Mouse (Mus musculus): ENCODE results near the gene Prpf38b.

Gene Prpf38b

DNA sequence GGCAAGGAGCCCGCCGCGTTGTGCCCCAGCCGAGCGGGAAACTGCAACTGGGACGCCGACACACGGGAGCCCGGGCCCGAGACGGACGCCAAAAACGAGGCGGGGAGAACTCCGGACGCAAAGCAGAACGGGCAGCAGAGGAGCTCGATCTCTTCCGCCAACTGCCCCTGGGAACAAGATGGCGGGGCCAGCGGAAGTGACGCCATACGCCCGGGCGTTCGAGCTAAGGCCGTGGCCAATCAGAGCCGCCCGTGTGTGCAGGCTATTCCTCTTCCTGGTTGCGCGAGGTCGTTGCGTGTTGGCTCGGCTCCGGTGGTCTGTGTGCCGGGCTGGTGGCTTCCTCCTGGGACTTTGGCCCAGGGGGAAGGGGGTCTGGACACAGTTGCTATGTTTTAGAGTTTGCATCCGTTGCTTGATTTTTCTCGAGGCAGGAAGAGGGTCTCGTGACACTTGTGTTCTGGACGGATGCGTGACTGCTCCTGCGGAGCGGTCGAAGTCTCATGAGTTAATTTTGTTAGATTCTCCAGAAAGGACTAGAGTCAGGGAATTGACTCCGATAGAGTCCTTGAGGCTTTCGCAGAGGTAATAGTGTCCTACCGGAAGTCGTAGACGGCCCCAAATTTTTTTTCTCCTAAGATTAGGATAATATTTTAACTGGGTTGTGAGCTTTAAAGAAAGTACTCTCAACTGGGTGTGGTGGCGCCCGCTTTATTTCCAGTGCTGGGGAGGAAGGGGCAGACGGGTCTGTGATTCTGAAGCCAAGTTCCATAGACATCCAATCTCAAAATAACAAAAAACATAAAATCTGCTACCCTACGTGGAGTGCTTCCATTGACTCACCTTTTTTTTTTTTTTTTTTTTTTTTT lies at the start of gene Prpf38b:
Gene Prpf38b, minus strand, starts transcription at position 180 of the 866 bp plus-strand sequence.
- DNase-seq (ENCODE audit: low read depth, low spot score): peak; percentile 97

DNA sequence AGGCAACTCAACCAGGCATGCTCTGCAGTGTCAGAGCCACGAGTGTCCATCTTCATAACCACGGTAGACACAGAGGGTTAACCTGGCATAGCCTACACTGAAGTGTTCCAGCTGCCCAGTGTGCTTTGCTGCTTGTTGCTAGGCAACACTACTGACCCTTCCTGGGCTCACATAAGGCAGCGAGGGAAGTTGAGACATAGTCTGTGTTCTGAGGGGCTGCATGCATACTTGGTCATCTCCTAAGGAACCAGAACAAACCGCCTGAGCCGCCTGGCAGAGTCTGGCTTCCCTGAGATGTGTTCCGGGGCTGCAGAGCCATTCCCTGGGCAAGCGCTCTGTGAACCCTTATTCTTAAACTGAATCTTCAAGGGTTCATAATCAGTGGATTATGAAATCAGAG lies 49.7 kb upstream of the Prpf38b start:
- no peak for DNase-seq (ENCODE audit: low read depth, low spot score)

DNA sequence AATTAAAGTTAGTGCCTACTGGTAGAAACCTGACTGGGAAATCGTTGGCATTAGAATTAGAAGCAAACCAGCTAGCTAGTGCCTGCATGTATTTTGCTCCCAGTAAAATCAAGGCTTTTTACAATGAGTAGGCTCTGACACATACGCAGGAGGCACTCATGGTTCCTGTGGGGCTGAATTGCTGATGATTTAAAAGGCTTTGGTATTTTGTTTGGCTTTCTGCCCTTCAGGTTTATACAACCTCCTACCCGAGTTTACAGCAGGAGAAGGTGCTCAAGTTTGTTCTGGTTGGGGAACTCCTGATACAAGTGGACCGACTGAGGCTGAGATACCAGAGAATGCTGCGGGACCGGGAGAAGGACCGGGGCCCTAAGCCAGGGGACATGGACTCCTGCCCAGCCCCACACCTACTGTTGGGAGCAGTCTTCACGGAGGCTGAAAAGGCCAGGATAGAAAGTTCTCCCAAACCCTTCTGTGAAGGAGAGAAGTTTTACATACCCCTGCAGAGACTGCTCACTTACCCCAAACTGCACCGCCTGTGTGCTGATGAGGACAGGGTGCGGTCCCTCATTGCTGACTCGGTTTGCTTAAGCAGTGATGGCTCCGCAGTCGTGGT lies 48.3 kb upstream of the Prpf38b start:
- no peak for DNase-seq (ENCODE audit: low read depth, low spot score)

DNA sequence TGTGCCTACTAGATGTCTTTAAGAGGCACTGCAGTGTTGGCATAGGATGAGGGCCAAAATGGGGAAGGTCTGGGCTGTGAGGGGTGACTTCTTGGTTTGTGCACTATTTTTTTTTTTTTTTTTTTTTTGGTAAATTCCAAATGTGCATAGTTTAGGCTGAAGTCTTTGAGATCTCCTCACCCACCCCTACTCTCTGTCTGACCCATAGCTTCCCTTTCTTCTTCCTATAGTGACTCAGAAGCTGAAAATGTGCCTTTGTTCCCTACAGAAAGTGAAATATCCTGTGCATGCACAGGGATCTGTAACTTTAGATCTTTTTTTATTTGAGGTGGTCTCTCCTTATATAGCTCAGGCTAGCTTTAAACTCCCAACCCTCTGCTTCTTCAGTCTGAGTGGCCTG lies 46.4 kb upstream of the Prpf38b start:
- no peak for DNase-seq (ENCODE audit: low read depth, low spot score)

DNA sequence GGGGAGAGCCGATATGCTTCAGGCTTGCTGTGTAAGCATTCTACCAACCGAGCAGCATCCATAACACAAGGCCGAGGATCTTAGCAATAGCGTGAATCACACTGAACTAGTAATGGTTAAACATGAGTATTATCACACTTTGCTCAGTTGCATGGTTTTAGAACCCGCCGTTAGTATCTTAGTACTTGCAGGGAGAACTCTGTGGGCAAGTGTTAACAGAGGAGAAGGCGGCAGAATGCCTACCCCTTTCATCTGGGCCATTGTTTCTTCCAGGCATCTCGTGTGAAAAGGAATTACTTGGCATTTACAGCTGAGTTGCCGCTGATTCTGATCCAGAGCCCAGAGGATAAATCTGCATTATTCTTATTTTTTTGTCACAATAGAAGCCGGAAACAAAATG lies 29.5 kb upstream of the Prpf38b start:
- no peak for DNase-seq (ENCODE audit: low read depth, low spot score)

DNA sequence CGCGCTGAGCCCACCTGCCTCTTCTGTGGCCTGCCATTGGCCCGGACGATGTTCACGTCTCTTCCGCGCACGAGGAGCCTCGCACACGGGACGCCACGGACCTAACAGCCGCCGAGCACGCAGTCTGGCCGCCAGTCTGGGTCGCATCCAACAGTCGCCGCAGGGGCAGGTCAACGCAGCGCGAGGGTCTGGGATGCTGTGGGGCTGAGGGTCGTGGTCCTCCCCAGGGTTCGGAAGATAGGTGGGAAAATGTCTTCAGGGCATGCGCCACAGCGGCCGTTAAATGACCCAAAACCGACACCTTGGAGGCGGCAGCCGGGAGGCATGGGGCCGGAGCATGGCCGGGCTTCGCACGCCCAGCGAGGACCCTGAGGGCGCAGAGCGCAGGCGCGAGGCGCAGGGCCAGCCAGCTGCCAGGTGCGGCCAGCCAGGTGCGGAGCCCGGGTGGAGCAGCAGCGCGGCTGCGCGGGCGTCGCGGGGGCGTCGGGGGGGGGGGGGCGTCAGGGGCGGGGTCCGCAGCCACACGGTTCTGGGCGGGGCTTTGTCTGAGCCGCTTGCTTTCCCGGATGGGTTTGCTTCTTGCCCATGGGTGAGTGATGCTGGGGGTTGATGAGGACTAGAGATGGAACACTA lies 28.6 kb upstream of the Prpf38b start, which contains the start of gene Gm9857:
Gene Gm9857, minus strand, starts transcription at position 445 of the 633 bp plus-strand sequence.
- DNase-seq (ENCODE audit: low read depth, low spot score): peak; percentile 34

DNA sequence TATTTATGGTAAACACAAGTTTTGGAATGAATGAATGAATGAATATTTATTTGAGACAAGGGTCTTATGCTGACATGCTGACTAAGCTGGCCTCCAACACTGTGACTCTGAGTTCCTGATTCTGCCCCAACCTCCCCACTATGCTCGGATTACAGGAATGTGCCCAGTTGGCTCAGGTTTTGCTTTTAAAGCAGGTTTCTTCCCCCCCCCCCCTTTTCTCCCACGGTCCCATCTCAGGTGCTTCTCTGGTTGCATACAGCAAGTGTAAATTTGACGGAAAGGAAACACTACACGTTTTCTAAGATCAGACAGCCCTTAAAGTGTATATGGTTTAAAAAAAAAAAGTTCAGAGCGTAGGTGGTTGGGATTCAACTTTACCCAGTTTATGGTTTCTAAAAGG lies 28.0 kb upstream of the Prpf38b start, which contains the start of gene Henmt1:
Gene Henmt1, plus strand, starts transcription at position 301 of the 400 bp plus-strand sequence.
- no peak for DNase-seq (ENCODE audit: low read depth, low spot score)

DNA sequence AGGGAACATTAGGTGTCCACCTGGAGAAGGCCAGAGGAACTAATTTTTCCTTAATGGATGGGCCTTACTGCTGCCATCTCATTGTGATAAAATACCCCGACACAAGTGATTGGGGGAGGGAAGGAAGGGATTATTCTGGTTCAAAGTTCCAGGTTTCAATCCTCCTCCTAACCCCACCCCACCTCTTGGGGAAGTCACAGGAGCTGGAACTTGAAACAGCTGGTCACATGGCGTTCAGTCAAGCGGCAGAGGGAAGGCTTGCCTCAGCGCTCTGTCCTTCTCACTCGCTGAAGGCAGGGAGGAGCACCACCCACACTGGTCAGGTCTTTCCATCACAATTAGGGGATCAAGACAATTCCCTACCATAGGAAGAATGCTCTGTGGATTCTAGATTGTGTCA lies 27.2 kb upstream of the Prpf38b start:
- DNase-seq (ENCODE audit: low read depth, low spot score): no peak

DNA sequence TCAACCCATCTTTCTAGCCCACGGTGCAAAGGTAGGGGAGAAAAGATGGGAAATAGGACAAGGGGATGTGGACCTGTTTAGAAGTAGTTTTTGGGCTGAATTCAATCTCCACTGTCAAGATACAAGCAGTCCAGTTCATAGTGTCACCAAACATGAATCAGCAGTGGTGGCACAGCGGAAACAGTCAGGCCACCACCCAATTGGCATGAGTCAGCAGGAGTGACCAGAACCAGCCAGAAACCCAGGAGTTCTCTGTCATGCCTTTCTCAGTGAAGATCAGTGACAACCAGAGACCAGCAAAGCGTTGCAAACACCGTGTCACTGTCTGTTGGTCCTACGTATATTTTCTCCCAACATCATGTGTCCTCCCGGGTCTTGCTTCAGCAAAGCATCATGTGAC lies 22.0 kb upstream of the Prpf38b start:
- no peak for DNase-seq (ENCODE audit: low read depth, low spot score)

DNA sequence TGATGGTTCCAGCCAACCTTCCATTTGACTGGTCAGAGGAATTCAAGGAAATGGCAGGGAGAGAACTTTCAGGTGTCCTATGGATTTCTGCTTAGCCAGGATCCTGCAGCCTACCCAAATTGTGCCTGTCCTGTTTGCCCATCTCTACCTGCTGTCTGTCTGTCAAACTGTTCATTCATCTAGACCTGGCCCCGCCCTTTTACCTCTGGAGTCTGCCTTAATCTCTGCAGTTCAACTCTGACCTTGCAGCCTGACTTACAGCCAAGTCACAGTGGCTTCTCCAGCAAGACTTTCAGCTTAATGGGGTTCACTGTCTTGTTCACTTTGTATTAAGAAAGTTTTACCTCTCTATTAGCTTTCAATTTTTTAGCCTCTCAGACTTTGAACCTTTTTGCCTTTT lies 14.8 kb upstream of the Prpf38b start:
- DNase-seq (ENCODE audit: low read depth, low spot score): no peak

DNA sequence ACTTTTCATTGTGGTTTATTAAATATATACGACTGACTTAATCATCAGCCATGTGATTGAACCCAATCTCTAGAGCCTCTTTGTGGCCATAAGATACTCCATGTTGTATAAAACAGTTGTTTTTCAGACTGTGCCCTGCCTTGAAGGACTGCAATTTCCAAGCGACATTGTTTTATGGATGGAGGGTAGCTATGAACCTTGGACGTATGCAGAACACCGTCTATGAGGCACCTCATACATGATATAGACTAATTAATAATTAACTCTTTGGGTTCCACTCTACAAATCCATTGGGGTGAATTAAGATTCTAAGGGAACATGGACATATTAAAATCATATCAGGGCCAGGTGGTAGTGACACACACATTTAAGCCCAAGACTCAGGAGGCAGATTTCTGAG lies 14.2 kb upstream of the Prpf38b start:
- DNase-seq (ENCODE audit: low read depth, low spot score): no peak

DNA sequence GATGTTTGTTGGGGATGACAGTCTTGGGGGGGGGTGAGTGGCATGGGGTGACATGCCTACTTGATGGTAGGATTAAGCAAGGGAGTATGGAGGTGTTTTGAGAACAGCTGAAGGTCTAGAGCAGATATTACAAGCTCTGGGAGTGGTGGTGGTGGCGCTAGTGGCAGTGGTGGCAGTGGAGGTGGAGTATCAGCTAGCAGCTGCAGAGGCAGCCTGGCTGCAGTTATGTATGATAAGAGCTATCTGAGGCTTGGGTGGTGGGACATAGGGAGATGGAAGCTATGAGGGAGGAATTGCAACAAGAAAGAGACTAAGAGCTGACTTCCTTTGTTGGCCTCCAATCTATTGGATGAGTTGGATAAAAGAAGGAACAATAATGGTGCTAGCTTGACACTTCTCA lies 10.3 kb upstream of the Prpf38b start:
- no peak for DNase-seq (ENCODE audit: low read depth, low spot score)

DNA sequence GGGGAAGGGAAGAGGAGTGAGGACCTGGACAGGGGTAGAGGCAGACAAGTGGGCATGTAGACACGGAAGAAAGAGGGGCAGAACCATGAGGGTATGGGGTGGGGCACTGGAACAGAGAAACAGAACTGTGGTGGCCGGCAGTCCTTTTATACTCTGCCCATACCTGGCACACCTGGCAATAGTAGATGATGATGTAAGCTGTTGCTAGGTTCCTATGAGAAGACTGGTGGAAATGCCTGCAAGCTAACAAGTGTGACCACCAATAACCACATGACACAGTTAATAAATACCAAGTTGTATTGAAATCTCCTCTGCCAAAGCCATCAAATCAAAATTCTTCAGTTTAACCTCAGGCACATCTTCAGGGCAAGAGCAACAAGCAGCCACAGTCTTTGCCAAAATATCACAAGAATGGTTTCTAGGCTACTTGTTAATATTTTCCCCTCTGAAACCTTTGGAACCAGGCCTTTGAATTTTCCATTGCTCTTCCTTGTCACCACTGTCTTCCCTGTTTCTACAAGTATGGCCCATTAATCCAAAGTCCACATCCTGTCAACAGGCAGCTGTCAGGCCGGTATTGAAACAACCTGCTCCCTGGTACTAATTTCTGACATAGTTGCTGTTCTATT lies 9.0 kb upstream of the Prpf38b start:
- DNase-seq (ENCODE audit: low read depth, low spot score): no peak

DNA sequence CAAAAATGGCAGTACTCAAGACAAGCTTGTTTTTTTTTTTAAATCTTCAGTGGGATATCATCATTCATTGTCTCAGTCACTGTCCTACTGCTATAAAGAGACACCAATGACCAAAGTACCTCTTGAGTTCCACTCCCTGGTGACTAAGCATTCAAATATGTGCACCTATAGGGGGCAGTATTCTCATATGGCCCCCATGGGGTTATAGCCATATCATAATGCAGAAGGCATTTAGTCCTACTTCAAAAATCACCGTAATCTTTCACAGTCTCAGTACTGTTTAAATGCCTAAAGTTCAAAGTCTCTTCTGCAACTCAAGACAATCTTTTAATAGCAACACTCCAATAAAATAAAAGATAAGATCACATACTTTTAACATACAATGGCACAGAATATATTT lies 7.3 kb upstream of the Prpf38b start:
- DNase-seq (ENCODE audit: low read depth, low spot score): no peak

DNA sequence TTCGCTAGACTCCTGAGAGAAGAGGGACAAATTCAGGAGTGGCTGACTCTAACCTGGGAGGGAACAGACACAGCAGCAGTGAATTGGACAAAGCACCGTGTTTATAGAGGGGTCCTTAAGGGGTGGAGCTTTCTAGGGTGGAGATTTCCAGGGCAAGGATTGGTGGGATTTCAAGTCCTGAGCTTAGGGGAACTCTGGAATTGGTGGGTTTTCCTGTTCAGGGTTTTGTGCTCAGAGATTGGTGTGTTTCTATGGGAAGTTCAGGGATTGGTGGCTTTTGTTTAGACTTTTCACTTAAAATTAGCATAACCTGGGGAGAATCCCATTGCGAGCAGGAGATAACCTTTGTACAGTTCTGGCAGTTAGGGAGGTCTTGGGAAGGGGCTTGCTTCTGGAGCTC lies 6.5 kb upstream of the Prpf38b start:
- peak; percentile 57 for DNase-seq (ENCODE audit: low read depth, low spot score)

DNA sequence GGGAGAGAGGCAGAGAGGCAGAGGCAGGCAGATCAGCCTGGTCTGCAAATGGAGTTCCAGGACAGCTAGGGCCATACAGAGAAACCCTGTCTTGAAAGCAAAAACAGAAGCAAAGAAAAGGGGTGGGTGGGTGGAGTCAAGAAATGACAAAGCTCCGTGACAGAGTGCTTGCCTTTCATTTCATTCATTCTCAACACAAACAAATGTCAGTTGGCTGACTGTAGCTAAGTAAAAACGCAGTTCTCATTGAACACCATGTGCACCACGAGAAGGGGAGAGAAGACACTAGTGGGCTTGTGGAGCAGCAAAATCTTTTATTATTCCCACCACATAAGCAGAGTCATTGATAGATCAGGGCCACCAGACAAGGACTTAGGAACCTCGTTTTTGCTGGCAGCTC lies 5.3 kb upstream of the Prpf38b start:
- no peak for DNase-seq (ENCODE audit: low read depth, low spot score)

DNA sequence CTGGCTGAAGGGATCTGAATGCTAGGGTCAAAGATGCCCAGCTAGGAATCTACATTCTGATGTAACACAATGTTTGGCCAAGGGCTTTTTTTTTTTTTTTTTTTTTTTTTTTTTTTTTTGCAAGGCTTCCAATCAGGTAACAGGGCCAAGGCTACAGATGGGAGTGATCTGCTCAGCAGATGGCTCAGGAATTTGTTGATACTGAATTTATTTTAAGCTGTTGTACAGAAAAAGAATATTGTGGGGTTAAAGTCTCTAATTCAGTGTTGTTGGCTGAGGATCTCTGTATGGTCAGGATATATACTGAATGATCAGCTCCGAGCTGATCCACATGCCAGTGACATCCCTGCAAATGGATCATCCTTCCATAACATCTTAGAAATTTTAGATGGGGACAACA lies 4.5 kb upstream of the Prpf38b start:
- DNase-seq (ENCODE audit: low read depth, low spot score): no peak

DNA sequence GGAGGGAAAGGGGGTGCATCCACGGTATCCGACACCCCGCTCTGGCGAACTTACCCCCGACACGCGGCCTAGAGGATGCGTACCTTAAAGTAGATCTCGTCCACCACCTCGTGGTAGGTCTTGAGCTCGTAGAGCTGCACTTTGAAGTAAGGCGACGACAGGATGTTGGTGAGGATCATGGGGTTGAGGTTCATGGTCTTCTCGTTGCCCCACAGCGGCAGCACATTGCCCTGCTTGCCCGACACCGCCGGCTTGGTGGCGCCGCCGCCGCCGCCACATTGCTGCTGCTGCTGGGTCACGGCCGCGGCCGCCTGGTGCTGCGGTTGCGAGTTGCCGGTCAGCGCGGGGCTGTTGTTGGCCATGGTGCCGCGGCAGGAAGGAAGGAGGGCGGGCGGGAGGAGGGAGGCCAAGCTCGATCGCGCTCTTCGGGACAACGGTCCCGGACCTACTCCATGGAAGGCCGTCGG lies 413 bp downstream of the Prpf38b start:
- peak; percentile 84 for DNase-seq (ENCODE audit: low read depth, low spot score)

DNA sequence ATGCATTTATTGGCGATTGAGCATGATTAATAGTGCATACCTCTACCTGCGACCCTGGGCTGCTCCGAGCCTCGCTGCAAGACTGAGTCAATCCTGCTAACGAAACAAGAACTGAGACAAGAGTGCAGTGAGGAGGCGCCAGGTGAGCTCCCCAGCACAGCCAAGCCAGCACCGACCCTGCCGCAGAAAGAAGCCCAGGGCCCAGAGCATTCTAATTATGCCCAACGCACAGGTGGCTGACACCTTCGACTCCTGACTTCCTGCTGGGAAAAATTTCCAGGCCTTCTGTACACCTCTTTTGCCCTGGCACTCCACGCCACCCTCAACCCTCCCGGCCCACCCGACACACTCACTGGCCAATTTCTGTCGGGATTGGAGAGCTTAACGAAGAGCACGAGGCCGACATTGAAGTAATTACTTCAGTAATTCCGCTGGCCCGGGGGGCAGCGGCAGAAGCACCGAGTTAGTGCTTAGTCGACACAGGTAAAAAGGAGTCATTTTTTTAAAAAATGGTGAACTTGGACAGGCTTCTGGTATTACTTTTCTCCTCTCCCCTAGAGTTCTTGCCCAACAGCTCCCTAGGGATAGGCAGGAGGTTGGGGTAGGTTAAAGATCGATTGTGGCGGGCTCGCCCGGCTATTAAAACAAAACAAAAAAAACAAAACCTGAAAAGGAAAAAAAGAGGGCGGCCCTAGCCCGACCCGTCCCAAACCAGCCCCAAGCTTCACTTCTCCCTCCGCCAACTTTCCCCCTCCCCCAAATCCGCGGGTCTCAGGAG lies 1.0 kb downstream of the Prpf38b start:
- peak; percentile 40 for DNase-seq (ENCODE audit: low read depth, low spot score)

DNA sequence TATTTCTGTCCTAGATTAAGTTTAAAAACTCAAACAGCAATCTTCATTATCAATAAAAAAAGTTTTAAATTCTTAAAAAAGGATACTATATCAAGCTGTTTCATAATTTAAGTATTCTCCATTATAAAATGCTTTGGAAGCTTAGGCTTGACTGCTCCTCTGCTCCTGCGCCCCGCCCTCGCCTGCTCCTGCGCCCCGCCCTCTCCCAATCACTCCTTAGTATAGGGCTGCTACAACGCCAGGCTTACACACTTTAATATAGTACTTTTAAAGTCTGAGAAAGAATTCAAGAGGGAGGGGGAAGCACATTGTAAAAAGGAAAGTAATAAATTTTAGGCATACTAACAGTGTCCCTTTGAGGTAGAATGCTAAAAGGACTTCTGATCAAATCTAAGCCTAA lies 8.6 kb downstream of the Prpf38b start:
- peak; percentile 10 for DNase-seq (ENCODE audit: low read depth, low spot score)

DNA sequence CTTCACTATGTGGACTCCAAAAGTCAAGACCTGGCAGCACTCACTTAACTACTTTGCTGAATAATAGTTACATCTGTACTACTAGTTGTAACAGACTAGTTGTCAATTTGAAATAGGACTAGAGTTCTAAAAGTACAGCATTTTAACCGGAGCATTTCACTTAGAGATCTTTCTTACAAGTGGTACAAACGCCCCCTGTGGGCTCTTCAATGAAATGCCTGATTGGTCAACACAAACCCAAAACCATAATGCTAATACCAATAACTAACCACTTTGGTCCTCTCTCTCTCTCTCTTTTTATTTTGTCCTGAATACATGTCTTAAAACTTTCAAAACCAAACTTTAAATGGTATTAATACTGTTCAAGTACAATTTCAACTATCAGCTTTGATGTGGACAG lies 9.5 kb downstream of the Prpf38b start:
- peak; percentile 54 for DNase-seq (ENCODE audit: low read depth, low spot score)
